18 mouse cellular contexts compared by ENCODE assay signal in the genomic region with DNA sequence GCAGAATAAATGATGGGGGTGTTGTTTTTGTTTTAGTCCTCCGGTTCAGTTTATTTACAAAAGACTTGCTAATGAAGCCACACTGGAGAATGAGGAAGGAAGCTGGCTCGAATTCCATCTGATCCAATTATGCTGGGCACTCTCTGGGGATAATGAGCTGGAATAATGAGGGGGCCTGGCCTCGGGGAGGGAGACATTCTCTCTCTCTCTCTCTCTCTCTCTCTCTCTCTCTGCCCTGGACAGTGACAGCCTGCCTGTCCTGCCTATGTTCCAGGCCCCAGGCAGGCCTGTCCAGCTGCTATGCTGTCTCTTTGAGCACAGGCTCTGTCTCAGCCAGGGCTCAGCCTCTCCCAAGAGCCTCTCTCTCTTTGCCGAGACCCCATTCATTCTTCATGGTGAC. TPM values are rescaled to one million over a fixed set of nuclear protein-coding genes. Genes with fewer than 3 reads are reported as not detected.
DNase-seq lines count a peak whose midpoint lies in the region; ATAC-seq and TF ChIP-seq lines count a peak whose summit lies in the region.
"Had no signal": no experiment of that assay in that cellular context is flagged by ENCODE, and none has a peak within 500 bp of the region (broad histone marks: within the 10 kb centered on the region; RNA-seq: fewer than 3 reads in every experiment).

No protein-coding gene starts in this region.

- H3K27me3 ChIP-seq in kidney, embryonic 15.5 days: 0 out of 2 replicates have a peak, but pooled peaks cover 7% of the 10 kb centered on the region
- H3K27me3 ChIP-seq in forebrain, embryonic 13.5 days: peaks cover 89% of the 10 kb centered on the region
- H3K27me3 ChIP-seq in midbrain, embryonic 10.5 days (ENCODE audit: low read depth, poor library complexity, severe bottlenecking): peaks cover 76% of the 10 kb centered on the region
- H3K27me3 ChIP-seq: limb, embryonic 13.5 days had no signal

- H3K36me3 ChIP-seq in kidney, embryonic 15.5 days: 0 out of 2 replicates have a peak, but pooled peaks cover 14% of the 10 kb centered on the region
- 0 out of 2 replicates have a peak, but pooled peaks cover 4% of the 10 kb centered on the region for H3K36me3 ChIP-seq in forebrain, embryonic 13.5 days (ENCODE audit: poor library complexity, severe bottlenecking)
- peaks cover 35% of the 10 kb centered on the region for H3K36me3 ChIP-seq in midbrain, embryonic 10.5 days

- no peak overlapping the region for H3K4me3 ChIP-seq in kidney, embryonic 15.5 days (replicated peaks)
- no peak overlapping the region for H3K4me3 ChIP-seq in forebrain, embryonic 13.5 days
- peak overlapping the region; percentile 12; the same call in 1 of the 2 replicates for H3K4me3 ChIP-seq in midbrain, embryonic 10.5 days
- no peak overlapping the region for H3K4me3 ChIP-seq in gastrocnemius, adult 2 months
- H3K4me3 ChIP-seq: erythroblast, embryonic 14.5 days; limb, embryonic 13.5 days had no signal

- peak; percentile 48 for ATAC-seq in kidney, embryonic 15.5 days (replicated peaks; ENCODE audit: low FRiP score)
- ATAC-seq in forebrain, embryonic 13.5 days: peak; percentile 68

- DNase-seq in kidney, postnatal 36 days: no peak
- peak; percentile 36 for DNase-seq in midbrain, embryonic 10.5 days (ENCODE audit: low spot score)
- DNase-seq in retina, adult 2 months (ENCODE audit: low read depth, low spot score): peak; percentile 23
- no peak for DNase-seq in right cerebral cortex, postnatal 36 days (ENCODE audit: low spot score in 2 of 2)
- no peak for DNase-seq in gastrocnemius, adult 2 months
- no peak for DNase-seq in yolk sac, embryonic 10.5 days (ENCODE audit: low spot score)
- DNase-seq: adrenal gland, adult 2 months; cerebellum, adult 18-20 months; lung, postnatal 10 days; thymus, postnatal 14 days had no signal

- peak overlapping the region; percentile 16 for H3K4me2 ChIP-seq in kidney, embryonic 15.5 days
- H3K4me2 ChIP-seq in forebrain, embryonic 13.5 days: peak overlapping the region; percentile 17
- H3K4me2 ChIP-seq: limb, embryonic 13.5 days had no signal

- H3K4me1 ChIP-seq in kidney, embryonic 15.5 days: peaks cover 24% of the 10 kb centered on the region
- peaks cover 29% of the 10 kb centered on the region for H3K4me1 ChIP-seq in forebrain, embryonic 13.5 days
- H3K4me1 ChIP-seq in midbrain, embryonic 10.5 days: peaks cover 63% of the 10 kb centered on the region

- H3K9ac ChIP-seq in kidney, embryonic 15.5 days: no peak overlapping the region
- H3K9ac ChIP-seq in forebrain, embryonic 13.5 days: no peak overlapping the region
- H3K9ac ChIP-seq: limb, embryonic 13.5 days had no signal

- no peak for TF ChIP-seq CTCF in gastrocnemius, adult 2 months (IDR thresholded peaks at IDR 0.05)

- WGBS in kidney, embryonic 15.5 days: 13% methylated on average over 4 of the region's 4 CpGs
- WGBS in forebrain, embryonic 13.5 days: 0% methylated on average over 4 of the region's 4 CpGs
- WGBS in midbrain, embryonic 10.5 days: 3% methylated on average over 4 of the region's 4 CpGs

- intact Hi-C loops in gastrocnemius, adult 2 months (cut with DNase I): no loop called here

- no peaks in the 10 kb centered on the region for H3K9me3 ChIP-seq in kidney, embryonic 15.5 days (replicated peaks)
- H3K9me3 ChIP-seq in forebrain, embryonic 13.5 days (replicated peaks): no peaks in the 10 kb centered on the region
- H3K9me3 ChIP-seq in midbrain, embryonic 10.5 days (replicated peaks): no peaks in the 10 kb centered on the region
- H3K9me3 ChIP-seq: limb, embryonic 13.5 days had no signal

- H3K27ac ChIP-seq in kidney, embryonic 15.5 days: peak overlapping the region; percentile 65
- peak overlapping the region; percentile 48; the same call in 1 of the 2 replicates for H3K27ac ChIP-seq in forebrain, embryonic 13.5 days
- H3K27ac ChIP-seq in midbrain, embryonic 10.5 days (replicated peaks): peak overlapping the region; percentile 47
- no peak overlapping the region for H3K27ac ChIP-seq in gastrocnemius, adult 2 months
- H3K27ac ChIP-seq: limb, embryonic 13.5 days had no signal

RNA-seq across cellular contexts. Expression of a gene that starts 27.5 kb away (rescaled TPM):
- 10.1 and 11.6 TPM in 2 replicates for polyA plus RNA-seq in kidney, embryonic 15.5 days (2015; fragmentation: Nextera tagmentation; extraction: Ambion mirVana)
- polyA plus RNA-seq in forebrain, embryonic 13.5 days (2015; fragmentation: Nextera tagmentation; extraction: Ambion mirVana): 6.8 and 7.4 TPM in 2 replicates
- 7.2 TPM in 2 replicates for polyA plus RNA-seq in midbrain, embryonic 10.5 days (2016; fragmentation: Nextera tagmentation; extraction: Ambion mirVana)
- total RNA-seq in gastrocnemius, adult 2 months (2021): 10 to 100 TPM; 46.5 to 47.6 TPM

RNA-seq across cellular contexts. Expression of a gene that starts 58.7 kb away (rescaled TPM):
- polyA plus RNA-seq in kidney, embryonic 15.5 days (2015; fragmentation: Nextera tagmentation; extraction: Ambion mirVana): 0.99 and 5.4 TPM in 2 replicates
- not detected in 2 replicates for polyA plus RNA-seq in forebrain, embryonic 13.5 days (2015; fragmentation: Nextera tagmentation; extraction: Ambion mirVana)
- 0.15 TPM in 1 of 2 replicates, not detected in the other for polyA plus RNA-seq in midbrain, embryonic 10.5 days (2016; fragmentation: Nextera tagmentation; extraction: Ambion mirVana)
- not detected for total RNA-seq in gastrocnemius, adult 2 months (2021)
- total RNA-seq: hematopoietic stem cell, adult 5-6 weeks; layer of hippocampus, adult 8-10 months had no signal
- polyA plus RNA-seq: erythroblast, embryonic 14.5 days; gonadal fat pad, adult 2 months; spleen, adult 2 months had no signal

Comparison
In these comparisons a context has a peak if more than half of its experiments do, and no peak if none do; other contexts are left out.
1. DNase-seq: peak in midbrain, embryonic 10.5 days (single experiment) and retina, adult 2 months (single experiment); none in kidney, postnatal 36 days (0 of 2), right cerebral cortex, postnatal 36 days (0 of 2), gastrocnemius, adult 2 months (single experiment) and yolk sac, embryonic 10.5 days (single experiment).